Mouse (Mus musculus): ENCODE measurements around the gene Gm20662. TPM values are rescaled to one million over a fixed set of nuclear protein-coding genes. Genes with fewer than 3 reads are reported as not detected.

Gene Gm20662
- polyA plus RNA-seq, 1 experiment from 2014 or later: 0.46 TPM

- Histone ChIP-seq H3K4me2 (no peak overlapping the region), H3K9ac (no peak overlapping the region), H3K4me3 (replicated peaks) (no peak overlapping the region), H3K27ac (no peak overlapping the region), H3K27me3 (replicated peaks) (no peaks in the 10 kb centered on the region), H3K9me3 (no peaks in the 10 kb centered on the region), H3K4me1 (no peaks in the 10 kb centered on the region), H3K36me3 (peaks cover 15% of the 10 kb centered on the region; the same call in 1 of the 2 replicates)
- 96% methylated on average over 9 of the region's 9 CpGs for WGBS
- no peak for ATAC-seq (ENCODE audit: insufficient read depth, low FRiP score, low read depth)
These were observed 33.2 kb upstream of the Gm20662 start for GRCm38 (mm10) chr9:107962916-107963315.

GRCm38 (mm10) chr9:107963700-107964099 lies 32.4 kb upstream of the Gm20662 start:
- H3K9me3 ChIP-seq: no peaks in the 10 kb centered on the region
- ATAC-seq (ENCODE audit: insufficient read depth, low FRiP score, low read depth): peak; percentile 71; the same call in 1 of the 2 replicates
- no peaks in the 10 kb centered on the region for H3K4me1 ChIP-seq
- H3K27me3 ChIP-seq (replicated peaks): no peaks in the 10 kb centered on the region
- no peak overlapping the region for H3K9ac ChIP-seq
- no peak overlapping the region for H3K4me3 ChIP-seq (replicated peaks)
- WGBS: 17% methylated on average over 5 of the region's 5 CpGs
- peaks cover 15% of the 10 kb centered on the region; the same call in 1 of the 2 replicates for H3K36me3 ChIP-seq
- no peak overlapping the region for H3K27ac ChIP-seq
- H3K4me2 ChIP-seq: no peak overlapping the region

- Histone ChIP-seq H3K4me1 (no peaks in the 10 kb centered on the region), H3K9ac (no peak overlapping the region), H3K27ac (no peak overlapping the region), H3K4me3 (replicated peaks) (no peak overlapping the region), H3K4me2 (no peak overlapping the region), H3K27me3 (replicated peaks) (no peaks in the 10 kb centered on the region), H3K36me3 (peaks cover 5% of the 10 kb centered on the region; the same call in 1 of the 2 replicates), H3K9me3 (no peaks in the 10 kb centered on the region)
- WGBS: 89% methylated on average over 9 of the region's 9 CpGs
- no peak for ATAC-seq (ENCODE audit: insufficient read depth, low FRiP score, low read depth)
These were observed 31.5 kb upstream of the Gm20662 start for GRCm38 (mm10) chr9:107964681-107965080.

- Histone ChIP-seq H3K4me1 (no peaks in the 10 kb centered on the region), H3K9ac (no peak overlapping the region), H3K9me3 (no peaks in the 10 kb centered on the region), H3K27ac (no peak overlapping the region), H3K36me3 (peaks cover 12% of the 10 kb centered on the region; the same call in 1 of the 2 replicates), H3K4me2 (no peak overlapping the region), H3K27me3 (replicated peaks) (no peaks in the 10 kb centered on the region), H3K4me3 (replicated peaks) (no peak overlapping the region)
- ATAC-seq (ENCODE audit: insufficient read depth, low FRiP score, low read depth): no peak
- 81% methylated on average over 10 of the region's 10 CpGs for WGBS
These were observed 29.5 kb upstream of the Gm20662 start for GRCm38 (mm10) chr9:107966676-107967075.

GRCm38 (mm10) chr9:107967437-107967836 lies 28.7 kb upstream of the Gm20662 start:
- no peak overlapping the region for H3K4me2 ChIP-seq
- H3K36me3 ChIP-seq: peaks cover 12% of the 10 kb centered on the region; the same call in 1 of the 2 replicates

GRCm38 (mm10) chr9:107968531-107968930 lies 27.6 kb upstream of the Gm20662 start:
- Histone ChIP-seq H3K4me1 (no peaks in the 10 kb centered on the region), H3K27ac (no peak overlapping the region), H3K4me3 (replicated peaks) (no peak overlapping the region), H3K4me2 (no peak overlapping the region), H3K9me3 (no peaks in the 10 kb centered on the region), H3K36me3 (peaks cover 12% of the 10 kb centered on the region; the same call in 1 of the 2 replicates), H3K9ac (no peak overlapping the region), H3K27me3 (replicated peaks) (no peaks in the 10 kb centered on the region)
- 85% methylated on average over 7 of the region's 7 CpGs for WGBS
- no peak for ATAC-seq (ENCODE audit: insufficient read depth, low FRiP score, low read depth)

More at GRCm38 (mm10) chr9:107967437-107967836, 28.7 kb upstream of the Gm20662 start:
- H3K27ac ChIP-seq: no peak overlapping the region
- H3K27me3 ChIP-seq (replicated peaks): no peaks in the 10 kb centered on the region
- WGBS: 80% methylated on average over 6 of the region's 6 CpGs
- ATAC-seq (ENCODE audit: insufficient read depth, low FRiP score, low read depth): no peak
- no peak overlapping the region for H3K9ac ChIP-seq
- H3K4me3 ChIP-seq (replicated peaks): no peak overlapping the region
- no peaks in the 10 kb centered on the region for H3K9me3 ChIP-seq
- H3K4me1 ChIP-seq: no peaks in the 10 kb centered on the region

GRCm38 (mm10) chr9:107970311-107970710 lies 25.8 kb upstream of the Gm20662 start:
- 79% methylated on average over 5 of the region's 5 CpGs for WGBS
- no peak overlapping the region for H3K4me2 ChIP-seq
- H3K27ac ChIP-seq: no peak overlapping the region
- H3K4me1 ChIP-seq: no peaks in the 10 kb centered on the region
- peaks cover 12% of the 10 kb centered on the region; the same call in 1 of the 2 replicates for H3K36me3 ChIP-seq
- ATAC-seq (ENCODE audit: insufficient read depth, low FRiP score, low read depth): no peak
- H3K4me3 ChIP-seq (replicated peaks): no peak overlapping the region
- no peak overlapping the region for H3K9ac ChIP-seq
- H3K27me3 ChIP-seq (replicated peaks): no peaks in the 10 kb centered on the region
- H3K9me3 ChIP-seq: no peaks in the 10 kb centered on the region

- peaks cover 12% of the 10 kb centered on the region; the same call in 1 of the 2 replicates for H3K36me3 ChIP-seq
- no peaks in the 10 kb centered on the region for H3K9me3 ChIP-seq
- H3K27me3 ChIP-seq (replicated peaks): no peaks in the 10 kb centered on the region
- ATAC-seq (ENCODE audit: insufficient read depth, low FRiP score, low read depth): peak; percentile 78
- peaks cover 4% of the 10 kb centered on the region; the same call in 1 of the 2 replicates for H3K4me1 ChIP-seq
- WGBS: 64% methylated on average over 8 of the region's 8 CpGs
- no peak overlapping the region for H3K27ac ChIP-seq
- H3K9ac ChIP-seq: no peak overlapping the region
- H3K4me3 ChIP-seq (replicated peaks): no peak overlapping the region
- H3K4me2 ChIP-seq: no peak overlapping the region
These were observed 24.2 kb upstream of the Gm20662 start for GRCm38 (mm10) chr9:107971690-107972541.

GRCm38 (mm10) chr9:107974491-107975171 lies 21.5 kb upstream of the Gm20662 start:
- ATAC-seq (ENCODE audit: insufficient read depth, low FRiP score, low read depth): peak; percentile 67; the same call in 1 of the 2 replicates
- Histone ChIP-seq H3K36me3 (peaks cover 9% of the 10 kb centered on the region; the same call in 1 of the 2 replicates), H3K4me3 (replicated peaks) (no peak overlapping the region), H3K27me3 (replicated peaks) (no peaks in the 10 kb centered on the region), H3K9me3 (no peaks in the 10 kb centered on the region), H3K27ac (peak overlapping the region; percentile 73; the same call in 1 of the 2 replicates), H3K4me1 (peaks cover 4% of the 10 kb centered on the region; the same call in 1 of the 2 replicates), H3K4me2 (no peak overlapping the region), H3K9ac (no peak overlapping the region)
- WGBS: 72% methylated on average over 10 of the region's 10 CpGs

GRCm38 (mm10) chr9:107975399-107976386 lies 20.5 kb upstream of the Gm20662 start, which contains the start of gene Uba7:
Uba7 (plus strand) TSS chr9:107975505.
- Histone ChIP-seq H3K4me1 (peaks cover 7% of the 10 kb centered on the region), H3K27me3 (replicated peaks) (no peaks in the 10 kb centered on the region), H3K27ac (peak within 1 kb of the TSS; percentile 73), H3K9ac (no peak within 1 kb of the TSS), H3K4me3 (replicated peaks) (peak within 1 kb of the TSS; percentile 27), H3K4me2 (peak within 1 kb of the TSS; percentile 45), H3K9me3 (no peaks in the 10 kb centered on the region), H3K36me3 (peaks cover 3% of the 10 kb centered on the region; the same call in 1 of the 2 replicates)
- peak; percentile 85 for ATAC-seq (ENCODE audit: insufficient read depth, low FRiP score, low read depth)
- 54% methylated on average over 12 of the region's 12 CpGs for WGBS

GRCm38 (mm10) chr9:107978815-107979214 lies 17.3 kb upstream of the Gm20662 start:
- ATAC-seq (ENCODE audit: insufficient read depth, low FRiP score, low read depth): no peak
- no peak overlapping the region for H3K4me2 ChIP-seq
- H3K9ac ChIP-seq: no peak overlapping the region
- H3K27ac ChIP-seq: no peak overlapping the region
- 87% methylated on average over 12 of the region's 12 CpGs for WGBS
- H3K4me1 ChIP-seq: peaks cover 31% of the 10 kb centered on the region
- no peak overlapping the region for H3K4me3 ChIP-seq (replicated peaks)
- no peaks in the 10 kb centered on the region for H3K9me3 ChIP-seq
- H3K27me3 ChIP-seq (replicated peaks): no peaks in the 10 kb centered on the region
- no peaks in the 10 kb centered on the region for H3K36me3 ChIP-seq
